Mouse (Mus musculus) layer of hippocampus, adult 18-20 months (tissue): ENCODE data around the gene Rcbtb2. TPM values are rescaled to one million over a fixed set of nuclear protein-coding genes. Genes with fewer than 3 reads are reported as not detected.

ENCODE experiments used
- DNase-seq, 2 experiments: peaks; one replicate each; pipeline ENCODE4 v3.0.0; 2022; ENCODE audit warnings: low spot score in 2 of 2
- microRNA-seq, 2 experiments: library from miRNA; unstranded; fragments of <30 nt; microRNA quantifications; one replicate each; pipeline ENCODE4 v1.2.0; 2021
- total RNA-seq, 2 experiments: library from RNA; stranded (reverse); gene quantifications; 2 replicates each; pipeline ENCODE4 v1.2.3; 2021

The Rcbtb2 gene
- total RNA-seq, 2 experiments from 2014 or later, result 24.5 to 31.7 TPM

- DNase-seq, result no peak
Observed at GRCm38 (mm10) chr14:73254412-73254811, 131.6 kb downstream of the Rcbtb2 start.

GRCm38 (mm10) chr14:73255426-73255970 is 132.7 kb downstream of the Rcbtb2 start:
- DNase-seq, result no peak

DNA sequence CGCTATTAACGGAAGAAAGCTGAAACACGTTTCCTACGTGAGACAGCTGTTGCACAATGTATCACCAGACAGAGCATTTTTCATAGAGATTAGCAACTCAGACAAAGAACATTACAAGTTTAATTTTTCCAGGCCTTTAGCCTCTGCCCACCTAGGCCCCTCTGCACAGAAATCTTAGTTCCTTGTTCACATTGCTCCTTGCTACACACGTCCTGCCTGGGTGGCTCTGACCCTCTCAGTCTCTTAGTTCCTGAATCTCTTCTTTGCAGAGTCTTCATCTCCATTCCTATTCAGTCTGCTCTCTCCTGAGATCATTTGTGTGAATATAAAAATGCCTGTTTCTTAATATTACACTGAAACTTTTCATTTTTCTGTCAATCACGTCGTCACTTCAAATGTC is 134.5 kb downstream of the Rcbtb2 start:
- no peak for DNase-seq

Small RNA genes within 50 kb of the gene (microRNA-seq; reads per million reads assigned to microRNA genes)
- 0 reads per million in 2 experiments for gene Mir687

Other genes with a start within 250 kb of the Rcbtb2 start
- gene Cysltr2, start 73.9 kb upstream of the Rcbtb2 start, total RNA-seq, result 1 to 10 TPM in 1 of 2 experiments, under 1 TPM in 1; 0.89 to 2.2 TPM
- 1 to 10 TPM; 1.2 to 1.6 TPM for gene Lpar6, start 114.9 kb downstream of the Rcbtb2 start, total RNA-seq
- 10 to 100 TPM; 32.8 to 37.1 TPM for gene Rb1, start 202.8 kb downstream of the Rcbtb2 start, total RNA-seq